Mouse (Mus musculus) ES-Bruce4 (cell line): Measurements from ENCODE around the gene Ppie.
"Not testable (repeated sequence)": the region's sequence is repeated elsewhere in the genome, so short reads cannot be mapped to it uniquely, and the experiment has no call there.

Experiments
- CTCF ChIP-seq: IDR thresholded peaks from one replicate; pipeline ENCODE4 v1.8.1; 2011; ENCODE audit warnings: low read depth, low read length
- EP300 ChIP-seq: IDR thresholded peaks from 2 replicates; pipeline ENCODE4 v1.6.1; 2011; ENCODE audit warnings: low read depth, low read length; ENCODE audit not compliant: insufficient read depth

- not testable (repeated sequence) for TF ChIP-seq CTCF, EP300
These were observed 28.3 kb downstream of the Ppie start for GRCm38 (mm10) chr4:123111275-123111983.
